Mouse (Mus musculus) thymus, postnatal 25 days (tissue): ENCODE results near the gene Zer1.

ENCODE experiments used
- DNase-seq: peaks from one replicate; pipeline ENCODE4 v3.0.0; 2022

Gene Zer1

GRCm38 (mm10) chr2:30123729-30124471, 485 bp downstream of the Zer1 start:
- no peak for DNase-seq

DNA sequence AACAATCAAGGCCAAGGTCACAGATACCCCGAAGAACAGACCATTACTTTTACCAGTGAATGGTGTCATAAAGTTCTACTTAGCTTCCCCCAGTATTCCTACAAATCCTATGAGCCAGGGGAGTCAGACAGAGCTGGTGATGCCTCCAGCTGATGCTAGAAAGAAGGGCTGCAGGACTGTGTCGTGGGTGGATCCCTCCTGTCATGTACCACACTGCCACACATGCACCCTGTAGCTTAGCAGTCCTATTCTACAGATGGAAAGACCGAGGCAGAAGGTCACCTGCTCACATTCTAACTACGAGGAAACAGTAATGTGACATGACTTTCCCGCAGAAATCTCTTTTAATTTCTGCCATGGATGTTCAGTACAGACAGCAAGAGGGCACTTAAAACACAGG, 1.6 kb downstream of the Zer1 start:
- DNase-seq: no peak

GRCm38 (mm10) chr2:30120269-30120668, 4.1 kb downstream of the Zer1 start:
- no peak for DNase-seq

- DNase-seq: peak; percentile 68
These were observed 4.7 kb downstream of the Zer1 start for GRCm38 (mm10) chr2:30119641-30120051.

DNA sequence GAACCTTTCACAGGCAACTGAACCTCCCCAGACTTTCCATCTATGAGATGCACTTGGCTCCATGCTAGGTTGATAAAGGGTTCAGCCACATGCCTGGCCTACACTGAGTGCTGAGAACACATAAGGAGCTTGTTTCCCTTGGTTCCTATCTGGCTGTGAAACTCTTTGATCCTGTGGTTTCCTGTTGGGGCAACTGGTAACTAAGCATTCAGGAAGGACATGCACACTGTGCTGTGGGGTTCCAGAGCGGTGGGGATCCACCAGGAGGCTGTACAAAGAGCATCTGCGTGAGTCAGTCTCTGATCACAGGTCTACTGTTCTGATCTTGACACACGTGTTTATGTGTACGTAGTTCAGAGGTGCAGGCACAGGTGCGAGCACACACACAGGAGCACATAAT, 11.8 kb downstream of the Zer1 start:
- DNase-seq: no peak

GRCm38 (mm10) chr2:30111500-30111899, 12.9 kb downstream of the Zer1 start:
- DNase-seq: no peak

DNA sequence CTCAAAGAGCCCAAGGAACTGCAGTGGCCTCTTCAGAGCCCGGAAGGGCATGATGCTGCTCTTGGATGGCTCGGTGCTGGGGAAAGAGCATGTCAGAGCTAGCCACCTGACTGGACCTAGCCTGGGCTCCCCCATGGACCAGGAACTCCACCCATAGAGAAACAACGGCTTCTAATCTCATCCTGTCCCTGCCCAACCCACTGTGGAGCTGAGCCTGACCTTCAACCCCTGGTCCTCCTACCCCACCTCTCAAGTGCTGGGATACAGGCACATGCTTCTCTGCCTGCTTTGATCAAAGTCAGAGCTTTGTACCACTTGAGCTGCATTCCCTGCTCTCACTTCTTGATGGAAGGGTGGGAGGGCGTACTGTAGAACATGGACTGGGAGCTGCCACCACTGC, 16.1 kb downstream of the Zer1 start:
- DNase-seq: no peak

DNA sequence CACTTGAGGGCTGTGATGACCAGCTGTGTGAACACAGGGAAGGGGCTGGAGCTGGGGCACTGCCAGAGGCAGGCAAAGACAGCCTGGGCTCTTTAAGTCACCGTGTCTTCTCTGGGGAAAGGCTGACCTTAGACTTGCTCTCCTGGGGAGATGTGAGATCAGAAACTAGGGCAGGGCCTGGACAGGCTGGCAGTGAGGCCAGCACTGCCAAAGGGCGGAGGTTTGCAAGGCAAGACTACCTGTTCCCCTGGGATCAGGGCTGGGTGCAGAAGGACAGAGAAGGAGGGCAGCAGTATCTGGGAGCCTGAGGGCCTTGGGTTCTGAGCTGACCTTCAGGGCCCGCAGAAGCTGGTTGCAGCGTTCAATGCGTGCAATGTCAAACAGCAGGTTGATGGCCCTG, 16.7 kb downstream of the Zer1 start:
- DNase-seq: no peak

DNA sequence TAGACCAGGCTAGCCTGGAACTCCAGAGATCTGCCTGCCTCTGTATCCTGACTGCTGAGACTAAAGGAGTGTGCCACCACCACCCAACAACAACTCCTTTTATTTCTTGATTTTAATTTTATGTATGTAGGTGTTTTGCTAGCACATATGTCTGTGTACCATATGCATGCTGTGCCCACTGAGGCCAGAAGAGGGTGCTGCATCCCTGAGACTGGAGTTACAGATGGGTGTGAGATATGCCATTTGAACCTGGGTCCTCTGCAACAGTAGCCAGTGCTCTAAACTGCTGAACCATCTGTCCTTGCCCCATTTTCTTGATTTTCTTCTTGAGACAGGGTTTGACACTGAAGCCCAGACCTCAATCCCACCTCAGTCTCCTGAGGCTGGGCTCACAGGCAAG, 18.0 kb downstream of the Zer1 start:
- peak; percentile 76 for DNase-seq

DNA sequence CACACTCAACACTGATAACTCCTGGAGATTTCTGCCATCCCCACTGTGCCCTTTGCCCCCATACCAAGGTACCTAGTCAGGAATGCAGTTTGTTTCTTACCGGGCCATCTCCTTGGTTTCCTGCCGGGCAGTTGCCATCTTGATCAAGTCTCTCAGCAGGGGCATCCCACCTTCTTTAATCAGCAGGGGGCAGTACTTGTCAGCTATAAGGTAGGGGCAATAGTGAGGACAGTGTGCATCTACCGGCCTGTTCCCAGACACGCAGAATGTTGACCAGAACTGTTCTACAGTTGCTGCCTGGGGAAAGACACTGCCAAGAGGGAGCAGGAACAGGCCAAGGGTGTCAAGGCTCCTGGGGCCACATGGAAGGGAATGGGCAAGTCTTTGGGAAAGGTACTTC, 24.2 kb downstream of the Zer1 start:
- no peak for DNase-seq

- peak; percentile 69 for DNase-seq
These were observed 28.4 kb downstream of the Zer1 start for GRCm38 (mm10) chr2:30095882-30096527.

- DNase-seq: no peak
These were observed 30.2 kb downstream of the Zer1 start for GRCm38 (mm10) chr2:30094208-30094588.

- DNase-seq: peak; percentile 98
These were observed 30.7 kb downstream of the Zer1 start, which contains the start of gene Zdhhc12 for GRCm38 (mm10) chr2:30093471-30094207. TSS of gene Zdhhc12 (minus strand) at chr2:30093648.

DNA sequence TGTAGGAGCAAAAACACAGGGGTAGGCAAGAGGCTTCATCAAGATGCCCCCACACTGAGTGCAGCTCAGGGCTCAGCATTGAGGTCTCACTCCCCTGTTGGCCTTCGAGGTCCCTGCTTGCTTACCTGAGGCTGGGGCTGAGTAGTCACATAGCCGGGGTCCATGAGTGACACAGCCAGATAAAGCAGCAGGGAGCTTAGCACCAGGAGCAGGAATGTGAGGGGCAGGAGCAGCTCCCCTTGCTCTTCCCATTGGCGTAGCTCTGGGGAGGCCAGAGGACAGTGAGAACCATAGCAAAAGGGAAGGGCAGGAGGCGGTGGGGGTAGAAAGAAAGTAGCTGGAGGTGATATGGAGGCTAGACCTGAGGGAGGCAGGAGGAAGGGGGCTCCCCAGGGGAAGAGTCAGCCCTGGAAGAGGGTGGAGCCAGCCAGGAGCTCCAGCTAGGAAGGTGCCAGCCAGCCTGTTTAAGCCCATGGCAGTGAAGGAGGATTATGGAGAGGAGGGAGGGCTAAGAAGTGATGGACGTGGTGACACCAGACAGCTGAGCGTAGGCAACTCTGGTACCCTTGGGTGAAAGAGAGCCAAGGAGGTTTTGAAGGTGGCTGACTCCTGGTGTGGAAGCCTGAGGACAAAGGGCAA, 32.0 kb downstream of the Zer1 start:
- no peak for DNase-seq

DNA sequence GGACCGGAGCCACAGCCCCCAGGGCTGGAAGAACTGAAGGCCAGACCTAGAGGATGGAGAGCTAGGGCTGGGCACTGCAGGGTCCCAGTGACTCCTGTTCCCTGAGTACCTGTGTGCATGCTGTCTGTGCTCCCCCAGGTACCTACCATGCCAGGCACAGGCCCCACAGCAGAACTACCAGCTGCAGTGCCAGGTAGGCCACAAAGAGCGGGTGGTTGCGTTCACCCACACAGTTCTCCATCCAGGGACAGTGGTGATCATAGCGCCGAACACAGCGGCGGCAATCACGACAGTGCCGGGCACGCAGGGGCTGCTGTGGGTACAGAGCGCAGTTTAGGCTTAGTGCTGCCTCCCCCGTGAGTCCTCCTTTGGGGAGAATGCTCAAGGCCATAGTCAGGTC, 32.9 kb downstream of the Zer1 start:
- no peak for DNase-seq

DNA sequence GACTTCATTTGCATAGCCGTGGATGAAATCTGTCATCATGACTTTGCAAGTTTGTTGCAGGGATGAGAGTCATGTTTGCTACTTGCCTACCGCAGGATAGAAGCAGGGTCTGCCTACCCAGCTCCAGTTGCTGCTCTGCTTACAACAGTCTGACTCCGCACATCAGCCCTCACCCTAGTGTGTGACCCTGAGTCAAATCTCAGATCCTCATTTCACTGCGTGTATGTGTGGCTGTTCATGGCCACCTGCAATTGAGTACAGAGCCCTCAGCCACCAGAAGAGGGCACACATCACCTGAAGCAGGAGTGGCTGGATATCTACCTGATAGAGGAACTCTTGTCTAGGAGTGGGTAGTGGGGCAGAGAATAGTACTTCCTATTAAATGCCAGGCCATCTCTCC, 37.1 kb downstream of the Zer1 start:
- no peak for DNase-seq

DNA sequence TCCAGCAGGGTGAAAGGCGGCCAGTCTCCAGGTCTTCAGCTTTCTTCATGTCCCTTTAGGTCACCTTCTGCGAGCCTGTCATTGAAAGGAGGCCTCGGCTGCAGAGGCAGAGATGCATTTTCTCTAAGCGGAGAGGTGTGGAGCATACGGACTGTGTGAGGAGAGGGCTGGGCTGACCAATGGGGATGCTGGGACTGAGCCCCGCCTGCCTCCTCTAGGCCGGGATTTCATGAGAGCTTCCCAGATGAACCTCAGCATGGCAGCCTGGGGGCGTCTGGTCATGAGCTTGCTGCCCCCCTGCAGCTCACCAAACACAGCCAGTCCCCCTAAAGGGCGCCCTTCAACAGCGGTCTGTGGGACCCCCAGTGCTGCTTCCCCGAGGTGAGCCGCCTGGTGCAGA, 39.8 kb downstream of the Zer1 start:
- no peak for DNase-seq

GRCm38 (mm10) chr2:30084113-30084512, 40.3 kb downstream of the Zer1 start:
- no peak for DNase-seq

DNA sequence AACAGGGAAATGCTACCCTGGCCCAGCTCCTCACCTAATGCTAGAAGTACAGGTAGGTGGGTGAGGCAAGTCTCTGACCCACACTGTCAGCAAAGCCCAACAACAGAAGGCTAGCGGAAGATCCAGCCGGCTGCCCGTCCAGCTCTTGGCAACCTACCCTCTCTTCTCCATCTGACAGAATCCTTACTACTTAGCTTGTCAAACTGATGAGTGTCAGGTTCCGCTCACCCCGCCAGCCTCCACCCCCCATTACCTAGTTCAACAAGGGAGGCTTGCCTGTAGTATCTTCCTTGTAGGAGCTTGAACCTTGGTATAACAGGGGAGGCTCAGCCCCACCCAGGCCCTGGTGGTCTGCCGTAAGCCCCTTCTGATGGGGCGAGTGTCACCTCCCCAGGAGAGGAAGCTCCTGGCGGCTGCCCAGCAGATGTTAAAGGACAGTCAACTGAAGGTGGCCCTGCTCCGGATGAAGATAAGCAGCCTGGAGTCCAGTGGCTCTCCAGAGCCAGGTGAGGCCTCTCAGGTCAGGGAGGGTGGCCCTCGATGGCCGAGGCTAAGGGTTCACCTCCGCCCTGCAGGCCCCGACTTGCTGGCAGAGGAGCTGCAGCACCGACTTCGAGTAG, 44.1 kb downstream of the Zer1 start:
- no peak for DNase-seq

- no peak for DNase-seq
These were observed 45.6 kb downstream of the Zer1 start for GRCm38 (mm10) chr2:30078760-30079159.

DNA sequence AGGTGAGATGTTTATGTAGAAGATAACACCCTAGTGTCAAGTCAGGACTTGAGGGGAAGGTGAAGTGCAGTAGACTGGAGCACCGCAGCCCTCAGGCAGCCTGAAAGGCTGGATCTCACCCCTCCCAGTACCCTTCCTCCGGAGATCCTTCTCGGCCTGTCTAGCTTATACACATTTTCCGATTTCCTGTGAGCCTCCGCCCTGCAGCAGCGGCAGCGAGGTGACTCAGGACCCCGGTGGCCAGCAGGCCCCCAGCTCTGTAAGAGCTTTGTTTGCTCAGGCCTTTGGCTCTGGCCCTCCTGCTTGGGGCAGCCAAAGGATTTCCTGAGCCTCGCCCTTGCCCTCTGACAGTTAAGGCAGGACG, 46.1 kb downstream of the Zer1 start:
- no peak for DNase-seq

DNA sequence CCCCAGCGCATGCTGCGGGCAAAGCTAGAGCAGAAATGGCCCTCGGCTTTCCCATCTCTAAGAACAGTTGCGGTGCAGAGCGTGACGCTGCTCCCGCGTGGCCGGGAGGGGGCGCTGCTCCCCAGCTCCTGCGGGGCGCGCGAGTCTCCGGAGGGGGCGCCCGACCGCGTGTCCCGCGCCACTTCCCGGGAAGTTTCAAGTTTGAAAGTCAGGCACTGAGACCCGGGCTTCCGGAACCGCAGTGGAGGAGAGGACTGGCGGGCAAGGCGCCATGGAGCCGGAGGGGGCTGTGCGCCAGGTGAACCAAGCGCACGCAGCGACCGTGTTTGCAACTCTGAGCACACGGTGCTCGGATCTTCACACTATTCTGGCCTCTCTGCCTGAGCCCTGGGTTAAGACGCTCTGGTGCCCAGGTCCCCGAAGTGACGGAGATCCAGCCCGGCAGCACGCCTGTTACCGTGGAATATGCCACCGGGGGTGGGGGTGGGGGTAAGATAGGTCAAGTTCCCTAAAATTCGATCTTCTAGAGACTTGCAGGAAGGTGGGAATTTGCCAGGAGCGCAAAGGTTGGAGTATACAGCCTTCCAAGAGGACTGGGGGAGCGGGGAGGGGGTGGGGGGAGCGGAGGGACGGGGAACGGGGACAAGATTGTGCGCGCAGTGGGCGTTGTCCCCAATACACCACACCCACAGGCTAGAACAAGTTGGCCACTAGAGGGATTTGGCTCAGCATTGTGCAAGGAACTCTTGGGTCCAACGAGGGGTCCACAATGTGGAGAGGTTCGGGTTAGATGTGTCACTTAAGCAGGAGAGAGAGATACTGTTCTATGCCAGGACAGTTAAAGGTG, 46.7 kb downstream of the Zer1 start, which contains the start of gene Pkn3:
Gene Pkn3 (plus strand): TSS at position 183 of the 847 bp plus-strand sequence.
- peak; percentile 83 for DNase-seq
